Mouse (Mus musculus): ENCODE results near the gene Ube2u.

The Ube2u gene

GRCm38 (mm10) chr4:100547905-100548304 lies 69.3 kb downstream of the Ube2u start:
- no peak for DNase-seq (ENCODE audit: low spot score in 2 of 2)

GRCm38 (mm10) chr4:100553296-100553695 lies 74.6 kb downstream of the Ube2u start:
- DNase-seq (ENCODE audit: low spot score in 2 of 2), result no peak

GRCm38 (mm10) chr4:100588236-100589206 lies 109.9 kb downstream of the Ube2u start:
- no peak for DNase-seq (ENCODE audit: low spot score in 2 of 2)

GRCm38 (mm10) chr4:100595771-100596170 lies 117.1 kb downstream of the Ube2u start:
- no peak for DNase-seq (ENCODE audit: low spot score in 2 of 2)

- DNase-seq (ENCODE audit: low spot score in 2 of 2), result no peak
Observed at GRCm38 (mm10) chr4:100596630-100597029, 118.0 kb downstream of the Ube2u start.

GRCm38 (mm10) chr4:100597049-100597448 lies 118.4 kb downstream of the Ube2u start:
- no peak for DNase-seq (ENCODE audit: low spot score in 2 of 2)

All from natural killer cell, adult 2 months (primary cell).